Mouse (Mus musculus) small intestine, adult 2 months (tissue): Measurements from ENCODE around the gene Trpc1.

Experiments
- CTCF ChIP-seq: fragments of 200-500 bp; IDR thresholded peaks from 2 replicates; pipeline ENCODE4 v1.5.1; 2012; ENCODE audit warnings: low read depth, mild to moderate bottlenecking, control low read depth, inconsistent platforms, low read length, moderate library complexity, mixed read lengths; ENCODE audit not compliant: insufficient replicate concordance, insufficient read length; ENCODE audit errors: extremely low read depth
- POLR2A ChIP-seq: fragments of 200-500 bp; IDR thresholded peaks from 2 replicates; pipeline ENCODE4 v1.6.1; 2012; ENCODE audit warnings: low read depth, mild to moderate bottlenecking, control low read depth, inconsistent platforms, low read length, moderate library complexity

DNA sequence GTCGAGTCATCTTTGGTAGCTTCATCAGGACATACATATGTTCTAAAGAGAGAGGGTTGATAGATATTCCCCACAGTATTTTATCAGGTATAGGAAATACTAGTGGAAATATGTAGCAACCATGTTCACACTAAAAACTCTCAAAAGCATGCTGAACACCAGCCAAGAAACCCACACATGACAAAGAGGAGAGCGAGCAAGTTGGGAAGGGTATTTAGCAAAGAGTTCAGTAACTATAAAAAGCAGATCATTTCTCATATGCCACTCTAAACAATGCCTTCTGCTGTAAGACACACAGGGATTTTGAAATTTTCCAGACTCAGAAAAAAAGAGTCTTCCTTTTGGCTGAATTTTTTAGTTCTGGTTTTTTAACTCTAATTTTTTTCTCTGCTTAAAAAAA lies 21.5 kb upstream of the Trpc1 start:
- TF ChIP-seq CTCF (no peak), POLR2A (no peak)
